Mouse (Mus musculus) thymus, postnatal 4 days (tissue): ENCODE measurements at regions not wholly inside any gene's neighbourhood (a gene's known extent, or its start where the extent isn't known, plus 50 kb on each side); places are given as distances from the start of the nearest gene placed in this dataset.

Experiments
- DNase-seq: peaks from one replicate; pipeline ENCODE4 v3.0.0; 2021

DNA sequence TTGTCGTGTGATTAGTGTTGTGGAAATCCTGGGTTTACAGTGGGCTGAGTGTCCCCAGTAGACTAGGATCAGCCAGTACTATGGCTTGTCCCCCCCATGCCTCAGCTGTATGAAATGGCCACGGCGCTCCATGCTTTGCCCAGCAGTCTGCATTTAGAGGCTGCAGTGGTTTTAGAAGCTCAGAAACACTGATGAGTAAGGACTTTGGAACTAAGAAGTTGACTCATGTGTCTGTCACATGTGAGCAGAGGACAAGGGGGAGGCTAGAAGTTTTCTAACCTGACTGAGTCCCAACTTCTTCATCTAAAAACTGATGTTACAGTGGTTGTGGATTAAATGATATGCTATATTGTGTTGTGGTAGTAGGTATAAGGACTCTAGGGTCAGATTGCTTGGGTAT is 371.5 kb downstream of the Bckdhb start:
- no peak for DNase-seq

DNA sequence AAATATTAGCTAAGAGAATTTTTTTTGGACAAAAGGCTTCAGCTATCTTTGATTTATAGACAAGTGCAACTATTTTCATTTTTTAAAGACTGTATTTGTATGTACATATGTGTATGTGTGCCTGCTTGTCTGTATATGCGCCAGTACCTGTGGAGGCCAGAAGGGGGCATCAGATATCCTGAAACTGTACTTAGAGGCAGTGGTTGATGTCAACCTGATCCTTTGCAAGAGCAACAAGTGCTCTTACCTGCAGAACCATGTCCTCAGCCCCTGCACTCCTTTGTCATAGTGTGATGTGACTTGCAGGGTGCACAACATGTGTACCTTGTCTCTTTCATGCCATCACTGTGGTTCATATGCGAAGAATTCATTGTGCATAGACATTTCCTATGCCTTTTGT is 379.5 kb downstream of the Bckdhb start:
- peak; percentile 14 for DNase-seq

DNA sequence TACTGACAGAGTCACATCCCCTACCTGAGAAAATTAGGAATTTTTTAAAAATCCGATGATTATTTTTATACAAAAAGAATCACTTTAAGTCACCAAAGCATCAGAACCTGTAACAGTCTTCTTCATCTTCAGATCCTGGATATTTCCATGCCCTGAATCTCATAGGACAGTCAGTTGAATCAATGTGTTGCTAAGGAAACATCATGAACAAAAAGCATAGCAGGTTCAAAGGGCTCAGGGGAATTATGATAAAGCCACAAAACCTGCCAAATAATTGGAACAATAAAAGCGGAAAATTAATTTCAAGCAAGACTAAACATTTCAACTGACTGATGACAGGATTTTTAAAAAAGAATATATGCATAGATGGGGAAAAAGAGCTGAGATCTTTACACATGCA is 393.9 kb downstream of the Bckdhb start:
- no peak for DNase-seq

DNA sequence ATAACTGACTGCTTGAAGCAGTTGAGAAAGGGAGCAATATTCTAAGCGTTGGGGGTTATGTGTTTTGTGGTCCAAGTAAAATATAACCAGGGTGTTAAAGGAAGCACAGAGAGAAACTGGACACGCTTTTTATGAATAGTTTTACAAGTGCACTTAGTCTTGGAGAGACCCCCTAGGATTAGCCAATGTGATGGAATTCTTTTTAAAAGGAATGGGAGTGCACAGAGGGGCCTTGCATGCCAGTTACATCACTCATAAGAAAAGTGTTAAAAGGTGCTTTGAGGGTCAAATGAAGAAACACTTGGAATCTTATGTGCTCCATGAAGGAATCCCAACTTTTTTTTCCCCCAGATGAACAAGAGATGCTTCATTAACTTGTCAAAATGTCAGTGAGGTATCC is 394.4 kb downstream of the Bckdhb start:
- no peak for DNase-seq

DNA sequence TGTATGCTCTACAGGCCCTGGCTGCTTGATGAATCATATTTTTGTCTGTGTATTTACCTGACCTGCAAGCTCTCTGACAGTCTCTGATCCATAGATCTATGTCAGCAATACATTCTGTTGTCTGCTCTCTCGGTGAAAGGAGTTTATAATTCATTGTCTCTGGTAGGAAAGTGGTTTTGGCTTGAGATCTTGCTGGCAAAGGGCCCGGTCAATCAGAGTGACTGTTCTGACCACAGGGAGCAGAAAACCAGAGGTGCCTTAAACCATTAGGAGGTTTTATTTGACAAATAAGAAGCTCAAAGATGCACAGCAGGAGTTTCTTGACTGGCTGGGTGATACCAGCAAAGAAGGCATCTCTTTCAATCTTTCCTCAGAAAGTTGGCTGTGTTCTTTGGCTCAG is 398.2 kb downstream of the Bckdhb start:
- DNase-seq, result no peak

DNA sequence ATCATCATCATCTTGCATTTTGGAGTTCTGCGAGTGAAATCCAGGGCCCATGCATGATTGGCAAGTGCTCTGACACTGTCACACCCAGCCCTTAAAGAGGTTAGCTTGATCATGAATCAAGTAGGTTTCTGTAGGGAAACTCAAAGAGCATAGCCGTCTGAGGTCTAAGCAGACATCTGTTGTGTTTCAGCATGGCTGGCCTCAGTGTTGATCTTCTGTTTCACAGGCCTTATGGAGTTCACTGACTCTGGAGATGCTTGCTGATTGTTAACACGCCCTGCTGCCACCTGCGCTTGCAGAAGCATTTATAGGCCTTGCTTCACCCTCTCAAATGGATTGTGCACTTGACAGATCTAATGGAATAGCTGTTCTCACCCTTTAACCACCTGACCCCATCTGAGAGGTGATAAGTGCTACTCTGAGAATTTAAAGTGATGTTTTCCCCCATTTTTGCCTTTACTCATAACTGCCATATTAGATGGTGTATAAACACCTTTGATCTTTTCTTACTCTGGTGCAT is 406.2 kb downstream of the Bckdhb start:
- no peak for DNase-seq

DNA sequence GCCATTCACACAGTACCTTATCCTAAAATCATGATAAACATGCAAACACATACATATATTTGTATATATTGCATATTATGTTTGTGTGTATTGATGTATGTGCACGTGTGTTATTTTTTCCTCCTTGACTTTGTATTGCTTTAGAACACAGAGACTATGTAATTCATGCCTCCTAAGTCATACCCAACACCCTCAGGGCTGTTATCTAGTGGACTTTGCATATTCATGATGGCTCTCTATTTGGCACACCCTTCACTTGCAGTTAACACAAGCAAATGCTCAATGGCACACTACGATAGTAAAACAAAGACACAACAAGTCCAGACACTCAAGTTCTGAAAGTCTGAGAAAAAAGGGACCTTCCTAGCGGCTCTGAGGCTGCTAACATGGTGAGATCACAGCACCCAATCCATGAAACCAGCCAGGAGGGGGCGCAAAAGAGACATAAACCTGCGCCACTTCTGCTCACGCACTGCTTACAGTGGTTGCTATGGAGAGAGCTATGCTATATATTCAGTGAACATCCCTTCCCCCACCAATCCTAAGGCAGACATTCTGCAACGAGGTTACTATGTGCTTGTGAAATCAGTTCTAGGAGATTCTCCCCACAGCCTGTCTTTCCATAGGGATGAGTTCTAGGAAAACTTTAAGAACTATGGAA is 418.6 kb downstream of the Bckdhb start:
- peak; percentile 76 for DNase-seq

DNA sequence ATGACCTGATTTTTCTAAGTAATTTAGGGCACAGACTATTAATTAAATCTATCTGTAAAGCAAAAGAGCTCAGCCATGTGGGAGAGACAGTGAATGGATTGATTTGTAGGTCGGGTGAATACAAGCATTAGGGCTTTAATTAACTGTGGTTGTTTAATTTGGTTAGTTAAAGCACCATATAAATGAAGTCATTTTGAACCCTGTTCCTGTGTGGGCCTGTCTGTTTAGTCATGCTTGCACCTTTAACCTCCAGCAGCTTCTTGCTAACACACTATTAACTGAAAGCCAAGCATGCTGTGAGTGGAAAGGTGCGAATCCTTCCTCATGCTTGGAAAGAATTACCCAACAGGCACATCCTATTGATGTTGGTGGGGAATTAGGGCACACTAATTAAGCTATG is 425.3 kb downstream of the Bckdhb start:
- DNase-seq, result no peak

DNA sequence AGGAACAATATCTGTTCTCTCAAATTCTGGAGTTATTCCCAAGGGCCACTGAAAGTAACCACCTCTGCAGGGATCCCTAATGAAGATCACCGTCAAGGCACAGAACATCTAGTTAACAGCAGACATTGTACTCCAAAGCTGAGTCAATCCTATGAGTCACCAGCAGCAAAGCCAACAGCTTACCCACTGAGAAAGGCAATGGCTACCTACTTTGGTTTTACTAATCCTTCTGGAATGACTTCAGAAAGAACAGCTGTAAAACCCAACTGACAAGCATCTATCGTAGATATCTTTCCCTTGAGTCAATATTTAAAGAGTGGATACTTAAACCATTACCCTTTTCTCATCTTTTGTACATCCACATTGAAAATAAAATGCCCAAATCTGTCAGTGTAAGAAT is 429.5 kb downstream of the Bckdhb start:
- no peak for DNase-seq

DNA sequence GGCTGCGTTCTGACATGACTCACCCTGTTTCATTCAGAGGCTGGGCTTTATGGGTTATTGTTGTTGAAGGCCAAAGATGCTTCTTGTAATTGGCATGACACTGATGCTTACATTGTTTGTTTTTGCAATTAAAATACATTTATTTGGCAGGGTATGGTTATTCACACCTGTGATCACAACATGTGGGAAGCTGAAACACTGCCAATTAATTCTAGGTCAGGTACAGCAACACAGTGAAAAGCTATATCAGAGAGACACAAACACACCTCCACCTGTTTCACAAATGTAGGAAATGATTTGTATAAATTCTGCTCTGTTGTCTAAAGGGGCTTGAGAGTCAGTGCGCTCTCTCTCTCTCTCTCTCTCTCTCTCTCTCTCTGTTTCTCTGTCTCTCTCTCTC is 431.2 kb downstream of the Bckdhb start:
- no peak for DNase-seq

DNA sequence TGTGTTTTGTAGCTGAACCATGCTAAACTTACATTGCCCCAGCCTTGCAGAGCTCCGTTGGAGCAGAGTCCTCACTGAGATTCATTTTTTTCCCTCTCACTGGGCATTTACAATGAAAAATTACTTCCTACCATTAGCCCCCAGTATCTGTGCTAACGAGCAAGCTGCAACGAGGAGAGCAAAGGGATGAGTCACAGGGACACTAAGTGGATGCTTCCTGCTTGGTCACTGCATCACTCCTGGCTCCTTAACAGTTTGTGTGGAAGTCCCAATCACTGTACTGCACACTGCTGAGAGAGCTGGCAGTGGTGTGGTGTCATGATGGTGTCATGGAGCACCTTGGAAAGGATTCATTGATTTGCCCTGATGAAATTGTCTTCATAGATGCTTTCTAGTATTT is 434.9 kb downstream of the Bckdhb start:
- no peak for DNase-seq

DNA sequence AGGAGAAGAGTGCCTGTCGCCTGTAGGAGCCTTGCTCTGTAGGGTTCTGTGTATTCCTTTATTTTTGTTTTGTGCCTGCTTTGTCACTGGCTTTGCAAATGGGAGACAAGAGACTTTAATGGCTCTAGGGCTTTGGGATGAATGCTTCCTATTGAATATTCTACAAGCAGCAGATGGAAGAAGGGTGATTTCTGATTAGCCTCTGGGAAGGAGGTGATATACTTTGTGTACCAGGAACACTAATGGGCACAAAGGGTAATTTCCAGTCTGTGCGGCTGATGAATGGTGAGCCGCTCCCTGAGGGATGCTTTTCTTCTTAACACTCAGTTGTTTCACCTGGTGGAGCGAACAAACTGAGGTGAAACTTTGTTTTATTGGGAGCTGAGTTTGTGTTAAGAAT is 435.5 kb downstream of the Bckdhb start:
- no peak for DNase-seq

DNA sequence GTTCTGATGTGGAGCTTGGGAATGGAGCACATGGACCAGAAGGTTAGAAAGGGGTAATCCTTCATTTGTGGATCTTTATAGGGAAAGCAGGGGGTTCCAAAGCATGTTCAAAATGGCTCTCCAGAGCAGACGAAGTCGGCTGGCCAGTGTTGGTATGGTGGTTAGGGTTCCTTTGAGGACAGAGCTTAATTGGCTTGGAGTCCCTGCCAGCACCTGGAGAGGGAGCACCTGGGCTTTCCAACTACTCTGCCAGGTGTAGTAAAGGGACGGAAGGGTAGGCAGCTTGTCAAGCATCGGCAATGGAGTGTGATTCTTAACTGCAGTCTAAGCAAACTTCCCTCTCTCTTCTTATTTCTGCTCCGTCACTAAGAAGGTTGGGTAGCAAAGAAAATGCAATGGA is 438.5 kb downstream of the Bckdhb start:
- DNase-seq, result no peak

DNA sequence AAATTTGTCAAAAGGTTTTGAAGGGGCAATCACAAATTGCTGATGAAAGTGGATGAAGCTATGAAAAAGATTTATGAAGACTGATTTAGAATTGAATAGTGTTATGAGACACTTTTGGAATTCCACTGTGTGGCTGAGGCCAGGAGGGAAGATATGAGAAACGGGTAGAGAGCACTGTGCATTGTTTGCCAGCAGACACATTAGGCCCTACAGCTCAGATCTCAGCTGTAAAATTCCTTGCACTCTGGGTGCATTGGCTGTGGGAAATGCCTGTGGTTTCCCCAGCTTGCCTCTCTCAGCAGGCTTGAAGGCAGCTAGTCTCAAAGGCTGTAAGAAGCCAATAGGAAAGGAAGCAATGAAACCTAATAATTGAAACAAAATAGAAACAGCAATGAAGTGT is 444.3 kb downstream of the Bckdhb start:
- no peak for DNase-seq

DNA sequence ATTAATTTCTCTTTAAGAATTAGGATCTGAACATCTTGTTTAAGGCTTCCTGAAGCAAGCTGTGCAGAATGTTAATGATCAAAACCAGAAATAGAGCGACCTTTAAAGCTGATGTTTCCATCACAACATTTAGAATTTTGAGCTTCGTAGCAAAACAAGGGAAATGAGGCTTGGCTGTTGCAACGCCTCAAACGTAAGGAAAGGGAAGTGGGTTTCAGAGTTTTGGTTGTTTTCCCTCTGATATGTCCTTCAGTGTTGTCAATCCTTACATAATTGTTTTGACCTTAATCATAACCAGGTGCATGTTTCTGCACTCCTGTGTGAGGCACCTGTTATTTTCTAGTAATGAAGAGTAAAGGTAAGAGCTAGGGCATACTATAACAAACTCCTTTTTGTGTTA is 445.3 kb downstream of the Bckdhb start:
- DNase-seq, result no peak

DNA sequence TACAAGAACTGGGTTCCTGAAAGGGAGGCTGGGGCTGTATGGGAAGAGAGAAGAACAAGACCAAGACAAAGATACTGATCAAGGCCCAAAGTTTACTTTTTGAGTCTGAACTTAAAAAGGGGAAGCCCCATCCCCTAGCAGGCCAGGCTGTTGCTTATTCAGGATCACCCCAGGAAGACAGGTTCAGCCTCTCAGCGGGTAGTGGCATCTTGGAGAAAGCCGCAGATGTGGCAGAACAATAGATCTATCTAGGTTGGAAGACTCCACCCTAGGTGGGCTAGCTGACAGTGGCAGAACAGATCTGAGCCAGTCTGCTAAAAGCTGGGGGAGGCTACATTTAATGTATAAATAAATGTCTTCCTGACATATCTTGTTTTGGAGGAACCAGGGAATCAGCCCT is 450.8 kb downstream of the Bckdhb start:
- DNase-seq, result no peak

DNA sequence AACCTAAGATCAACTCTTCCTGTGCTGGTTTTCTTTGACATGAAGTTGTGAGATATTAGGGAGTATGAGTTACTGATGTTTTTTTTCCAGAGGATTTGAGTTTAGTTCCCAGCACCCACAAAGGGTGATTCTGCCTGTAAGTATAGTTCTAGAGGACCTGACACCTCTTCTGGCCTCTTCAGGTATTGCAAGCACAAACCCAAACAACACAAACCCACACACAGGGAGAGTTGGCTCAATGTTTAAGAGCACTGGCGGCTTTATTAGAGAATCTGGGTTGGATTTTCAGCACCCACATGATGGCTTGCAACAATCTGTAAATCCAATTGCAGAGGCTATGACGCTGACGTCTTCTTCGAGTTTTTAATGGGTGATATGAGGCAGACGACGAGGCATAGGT is 451.7 kb downstream of the Bckdhb start:
- DNase-seq, result no peak

DNA sequence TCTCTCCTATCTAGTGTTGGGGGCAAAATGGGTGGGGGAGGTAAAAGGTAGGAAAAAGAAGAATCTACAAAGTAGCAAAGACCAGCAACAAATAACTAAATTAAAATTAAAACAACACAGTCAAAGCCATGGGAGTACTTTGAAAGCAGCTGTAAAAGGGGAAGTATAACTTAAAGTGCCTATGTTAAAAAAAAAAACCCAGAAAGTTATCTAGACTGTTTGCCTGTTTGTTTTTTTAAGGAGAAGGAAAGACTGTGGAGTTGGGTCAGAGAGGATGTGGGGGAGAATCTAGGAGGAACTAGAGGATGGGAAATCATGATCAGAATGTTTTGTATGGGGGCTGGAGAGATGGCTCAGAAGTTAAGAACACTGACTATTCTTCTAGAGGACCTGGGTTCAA is 457.0 kb downstream of the Bckdhb start:
- no peak for DNase-seq

DNA sequence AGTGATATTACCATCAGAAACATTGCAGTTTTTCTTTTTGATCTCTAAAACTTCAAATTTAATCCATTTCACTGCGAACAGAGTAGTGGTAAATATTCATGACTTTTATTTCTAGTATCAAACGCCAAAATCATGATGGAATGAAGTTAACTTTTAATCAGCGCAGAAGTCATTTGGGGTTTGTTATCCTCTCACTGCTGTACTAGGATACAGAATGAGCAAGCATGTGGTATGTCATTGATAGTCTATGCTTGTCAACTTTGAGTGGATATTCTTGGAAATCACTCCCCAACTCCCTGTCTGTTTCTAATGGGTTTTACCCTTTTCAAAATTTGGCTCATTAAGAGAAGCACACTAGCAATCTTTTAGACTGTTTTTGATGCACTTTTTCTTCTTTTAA is 464.9 kb downstream of the Bckdhb start:
- no peak for DNase-seq

DNA sequence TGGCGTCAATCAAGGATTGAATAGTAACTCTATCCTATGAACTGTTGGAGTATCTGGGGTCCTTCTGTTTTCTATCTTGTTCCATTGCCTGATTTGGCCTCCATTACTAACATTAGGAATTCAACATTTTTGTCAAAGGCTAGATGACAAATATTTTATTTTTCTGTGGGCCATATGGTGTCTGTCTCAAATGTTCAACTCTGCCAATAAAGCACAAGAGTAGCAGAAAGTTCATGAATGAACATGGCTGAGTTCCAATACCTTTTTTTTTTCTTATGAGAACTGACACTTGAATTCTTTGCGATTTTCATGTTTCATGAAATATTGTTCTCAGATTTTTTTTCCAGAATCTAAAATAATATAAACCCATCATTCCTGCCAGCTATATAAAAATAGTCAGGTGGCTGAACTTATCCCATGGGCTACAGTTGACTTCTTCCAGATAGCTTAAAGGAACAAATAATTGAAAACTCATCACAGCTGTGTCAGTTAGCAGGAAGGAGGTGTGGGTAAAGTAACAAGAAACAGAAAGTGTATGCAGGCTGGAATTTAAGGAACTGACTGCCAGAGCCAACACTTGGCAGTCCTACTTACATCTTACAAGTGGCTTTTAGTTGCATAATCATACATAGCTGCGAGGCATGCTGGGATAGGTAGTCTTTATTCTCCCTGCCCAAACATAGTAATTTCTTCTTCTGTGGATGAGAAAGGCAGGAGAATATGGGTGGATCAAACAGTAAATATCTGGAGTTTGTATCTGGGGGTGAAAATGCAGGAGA is 469.8 kb downstream of the Bckdhb start:
- no peak for DNase-seq

DNA sequence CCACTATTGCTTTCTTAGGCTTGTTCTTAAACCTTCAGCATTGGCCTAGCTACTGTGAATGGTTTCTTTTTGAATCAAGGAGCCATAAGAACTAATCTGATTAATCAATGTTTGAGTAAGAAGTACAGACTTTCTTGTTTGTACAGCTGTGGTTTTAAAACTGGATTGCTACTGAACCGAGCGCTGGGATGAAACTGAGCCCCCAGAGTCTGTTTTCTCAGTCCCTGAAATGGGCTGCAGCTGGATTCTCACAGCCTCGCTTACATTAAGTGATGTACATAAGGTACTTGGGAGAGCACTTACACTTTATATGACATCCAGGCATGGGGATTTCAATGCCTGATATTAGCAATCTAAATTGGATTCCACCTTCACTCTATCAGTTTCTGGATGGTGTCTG is 474.5 kb downstream of the Bckdhb start:
- DNase-seq, result no peak

DNA sequence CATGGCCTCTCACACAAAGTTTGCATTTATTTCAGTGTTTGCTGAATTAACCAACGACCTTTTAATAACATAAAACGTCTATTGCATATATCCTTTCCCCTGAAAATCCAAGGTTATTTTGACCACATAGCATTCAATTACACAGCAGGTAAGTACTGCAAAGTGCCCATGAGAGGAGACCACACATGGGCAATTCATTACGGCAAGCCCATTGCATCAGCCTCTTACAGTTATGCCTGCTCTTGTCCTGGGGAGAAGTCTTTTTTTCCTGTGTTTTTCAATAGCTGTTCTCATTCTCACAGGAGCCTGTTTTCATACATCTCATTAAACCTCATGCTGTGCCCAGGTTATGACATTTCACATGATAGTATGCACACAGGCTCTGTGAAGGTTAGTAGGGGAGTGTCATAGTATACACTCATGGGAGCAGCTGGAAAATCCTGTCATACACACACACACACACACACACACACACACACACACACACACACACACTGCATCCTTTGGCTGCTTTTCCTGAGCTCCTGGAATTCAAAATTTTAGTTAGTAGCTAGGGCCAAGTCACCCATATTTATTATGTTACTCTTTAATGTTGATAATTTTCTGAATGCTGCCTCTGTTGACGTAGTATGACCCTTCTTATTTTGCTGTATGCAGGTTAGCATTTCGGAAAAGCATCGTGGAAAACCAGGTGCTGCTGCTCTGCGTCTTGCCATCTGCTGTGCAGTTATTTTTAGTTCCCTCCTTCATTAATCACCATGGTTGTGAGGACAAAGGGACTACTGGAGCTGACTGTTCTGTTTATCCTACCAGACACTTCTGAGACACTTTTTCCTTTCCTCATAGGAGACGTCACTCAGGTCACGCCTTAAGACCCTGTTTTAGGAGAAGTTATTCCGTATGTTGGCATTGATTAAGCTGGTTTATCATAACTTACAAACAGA is 483.6 kb downstream of the Bckdhb start:
- no peak for DNase-seq
